Mouse (Mus musculus): ENCODE data around the gene Ang5. TPM values are rescaled to one million over a fixed set of nuclear protein-coding genes. Genes with fewer than 3 reads are reported as not detected.
"Not testable (repeated sequence)": the region's sequence is repeated elsewhere in the genome, so short reads cannot be mapped to it uniquely, and the experiment has no call there.

Ang5 gene
- total and polyA plus RNA-seq, 3 experiments: not detected

- no peaks in the 10 kb centered on the region for H3K36me3 ChIP-seq (ENCODE audit: control insufficient read depth, insufficient read depth, low read length)
- WGBS: 26% methylated on average over 4 of the region's 4 CpGs
- H3K4me3 ChIP-seq: no peak overlapping the region
- intact Hi-C loops (cut with DNase I): no loop called here
- H3K79me2 ChIP-seq (replicated peaks; ENCODE audit: control insufficient read depth, insufficient read depth, low read length): no peaks in the 10 kb centered on the region
- peak overlapping the region; percentile 20; the same call in 1 of the 2 replicates for H3K27ac ChIP-seq
- TF ChIP-seq EP300 (IDR thresholded peaks at IDR 0.05; ENCODE audit: insufficient read depth, low read depth, low read length) (no peak), CTCF (IDR thresholded peaks at IDR 0.05) (no peak), POLR2A (IDR thresholded peaks at IDR 0.05; ENCODE audit: insufficient read depth, low read depth, low read length) (no peak)
- no peaks in the 10 kb centered on the region; the same call in 1 of the 2 replicates for H3K4me1 ChIP-seq (ENCODE audit: control insufficient read depth, insufficient read depth, low read length)
- no peak overlapping the region for H3K9ac ChIP-seq (ENCODE audit: low read depth, low read length)
- H3K27me3 ChIP-seq (ENCODE audit: control insufficient read depth, insufficient read depth, low read length): no peaks in the 10 kb centered on the region
- peak in 1 of 2 experiments; percentile 2 for DNase-seq
These were observed 26.6 kb downstream of the Ang5 start for GRCm38 (mm10) chr14:43983454-43983853.

GRCm38 (mm10) chr14:43983897-43984296, 27.0 kb downstream of the Ang5 start:
- Histone ChIP-seq H3K27ac (peak overlapping the region; percentile 20; the same call in 1 of the 2 replicates), H3K4me3 (no peak overlapping the region), H3K79me2 (replicated peaks; ENCODE audit: control insufficient read depth, insufficient read depth, low read length) (no peaks in the 10 kb centered on the region), H3K27me3 (ENCODE audit: control insufficient read depth, insufficient read depth, low read length) (no peaks in the 10 kb centered on the region), H3K36me3 (ENCODE audit: control insufficient read depth, insufficient read depth, low read length) (no peaks in the 10 kb centered on the region), H3K4me1 (ENCODE audit: control insufficient read depth, insufficient read depth, low read length) (no peaks in the 10 kb centered on the region; the same call in 1 of the 2 replicates), H3K9ac (ENCODE audit: low read depth, low read length) (no peak overlapping the region)
- intact Hi-C loops (cut with DNase I): no loop called here
- peak; percentile 23 to 61 for DNase-seq
- 0% methylated on average over 4 of the region's 4 CpGs for WGBS
- TF ChIP-seq CTCF (IDR thresholded peaks at IDR 0.05) (peak; percentile 59), EP300 (IDR thresholded peaks at IDR 0.05; ENCODE audit: insufficient read depth, low read depth, low read length) (no peak)

- DNase-seq: no peak
- no peak overlapping the region for H3K9ac ChIP-seq (ENCODE audit: low read depth, low read length)
- no peak overlapping the region for H3K27ac ChIP-seq
- H3K4me1 ChIP-seq (ENCODE audit: control insufficient read depth, insufficient read depth, low read length): no peaks in the 10 kb centered on the region; the same call in 1 of the 2 replicates
- H3K36me3 ChIP-seq (ENCODE audit: control insufficient read depth, insufficient read depth, low read length): no peaks in the 10 kb centered on the region
- no peak for TF ChIP-seq POLR2A (IDR thresholded peaks at IDR 0.05; ENCODE audit: insufficient read depth, low read depth, low read length)
- no peak for TF ChIP-seq EP300 (IDR thresholded peaks at IDR 0.05; ENCODE audit: insufficient read depth, low read depth, low read length)
- TF ChIP-seq CTCF (IDR thresholded peaks at IDR 0.05): no peak
- WGBS: 83% methylated on average over 2 of the region's 2 CpGs
- H3K79me2 ChIP-seq (replicated peaks; ENCODE audit: control insufficient read depth, insufficient read depth, low read length): no peaks in the 10 kb centered on the region
- intact Hi-C loops (cut with DNase I): loop anchor here (5.0 kb wide), 1 partner anchor 64 kb away; the partner anchor contains the start of gene Ear10
- no peaks in the 10 kb centered on the region for H3K27me3 ChIP-seq (ENCODE audit: control insufficient read depth, insufficient read depth, low read length)
- no peak overlapping the region for H3K4me3 ChIP-seq
These were observed 29.3 kb downstream of the Ang5 start for GRCm38 (mm10) chr14:43986147-43986546.

- intact Hi-C loops (cut with DNase I): loop anchor here (5.0 kb wide), 1 partner anchor 65 kb away; the partner anchor contains the start of gene Ear10
- DNase-seq: peak; percentile 60 to 79
These were observed 30.5 kb downstream of the Ang5 start for GRCm38 (mm10) chr14:43987404-43987803.

GRCm38 (mm10) chr14:43998455-43999000, 41.7 kb downstream of the Ang5 start:
- intact Hi-C loops (cut with DNase I); H3K9ac ChIP-seq (ENCODE audit: low read depth, low read length); H3K79me2 ChIP-seq (replicated peaks; ENCODE audit: control insufficient read depth, insufficient read depth, low read length); H3K27ac ChIP-seq; H3K36me3 ChIP-seq (ENCODE audit: control insufficient read depth, insufficient read depth, low read length); H3K4me1 ChIP-seq (ENCODE audit: control insufficient read depth, insufficient read depth, low read length); DNase-seq; H3K27me3 ChIP-seq (ENCODE audit: control insufficient read depth, insufficient read depth, low read length); H3K4me3 ChIP-seq: not testable (repeated sequence)
- 83% methylated on average over 2 of the region's 2 CpGs for WGBS

More at GRCm38 (mm10) chr14:43987404-43987803, 30.5 kb downstream of the Ang5 start:
- 11% methylated on average over 5 of the region's 5 CpGs for WGBS
- H3K4me1 ChIP-seq (ENCODE audit: control insufficient read depth, insufficient read depth, low read length); H3K27ac ChIP-seq; H3K9ac ChIP-seq (ENCODE audit: low read depth, low read length); H3K27me3 ChIP-seq (ENCODE audit: control insufficient read depth, insufficient read depth, low read length); H3K4me3 ChIP-seq; H3K79me2 ChIP-seq (replicated peaks; ENCODE audit: control insufficient read depth, insufficient read depth, low read length); H3K36me3 ChIP-seq (ENCODE audit: control insufficient read depth, insufficient read depth, low read length): not testable (repeated sequence)
- peak; percentile 73 for TF ChIP-seq CTCF (IDR thresholded peaks at IDR 0.05)

GRCm38 (mm10) chr14:44001600-44001999, 44.7 kb downstream of the Ang5 start:
- 48% methylated on average over 3 of the region's 3 CpGs for WGBS
- no peak overlapping the region for H3K9ac ChIP-seq (ENCODE audit: low read depth, low read length)
- no peaks in the 10 kb centered on the region for H3K36me3 ChIP-seq (ENCODE audit: control insufficient read depth, insufficient read depth, low read length)
- H3K4me3 ChIP-seq: no peak overlapping the region
- no peaks in the 10 kb centered on the region for H3K4me1 ChIP-seq (ENCODE audit: control insufficient read depth, insufficient read depth, low read length)
- TF ChIP-seq POLR2A (IDR thresholded peaks at IDR 0.05; ENCODE audit: insufficient read depth, low read depth, low read length) (no peak), EP300 (IDR thresholded peaks at IDR 0.05; ENCODE audit: insufficient read depth, low read depth, low read length) (no peak), CTCF (IDR thresholded peaks at IDR 0.05) (no peak)
- H3K27me3 ChIP-seq (ENCODE audit: control insufficient read depth, insufficient read depth, low read length): no peaks in the 10 kb centered on the region
- no peak for DNase-seq
- no peaks in the 10 kb centered on the region for H3K79me2 ChIP-seq (replicated peaks; ENCODE audit: control insufficient read depth, insufficient read depth, low read length)
- H3K27ac ChIP-seq: no peak overlapping the region
- intact Hi-C loops (cut with DNase I): no loop called here

All from heart, adult 2 months (tissue).